Mouse (Mus musculus): ENCODE results near the gene Med15. TPM values are rescaled to one million over a fixed set of nuclear protein-coding genes. Genes with fewer than 3 reads are reported as not detected.

Med15 gene
- polyA plus RNA-seq, 1 experiment = 86.1 TPM

- no peaks in the 10 kb centered on the region for H3K27me3 ChIP-seq (ENCODE audit: control insufficient read depth, insufficient read depth, low read length)
- TF ChIP-seq CTCF (IDR thresholded peaks at IDR 0.05; ENCODE audit: control insufficient read depth, insufficient read depth, insufficient replicate concordance, low read depth, low read length) (no peak), POLR2A (IDR thresholded peaks at IDR 0.05; ENCODE audit: control insufficient read depth, low read depth, low read length) (peak; percentile 67; the same call in 1 of the 2 replicates)
- H3K4me3 ChIP-seq (ENCODE audit: control insufficient read depth, low read depth, low read length) = peak overlapping the region; percentile 99
- peaks cover 8% of the 10 kb centered on the region for H3K4me1 ChIP-seq (ENCODE audit: control insufficient read depth, insufficient read depth, low read length)
- H3K27ac ChIP-seq (ENCODE audit: control insufficient read depth, insufficient read depth, low read depth, low read length) = peak overlapping the region; percentile 86
- no peaks in the 10 kb centered on the region for H3K36me3 ChIP-seq (ENCODE audit: control insufficient read depth, insufficient read depth, low read length)
These were observed 10.0 kb downstream of the Med15 start for GRCm38 (mm10) chr16:17722461-17723324.

GRCm38 (mm10) chr16:17721822-17722460 lies 10.8 kb downstream of the Med15 start:
- Histone ChIP-seq H3K27me3 (ENCODE audit: control insufficient read depth, insufficient read depth, low read length) (no peaks in the 10 kb centered on the region), H3K27ac (ENCODE audit: control insufficient read depth, insufficient read depth, low read depth, low read length) (no peak overlapping the region; the same call in 1 of the 2 replicates), H3K36me3 (ENCODE audit: control insufficient read depth, insufficient read depth, low read length) (no peaks in the 10 kb centered on the region), H3K4me1 (ENCODE audit: control insufficient read depth, insufficient read depth, low read length) (peaks cover 8% of the 10 kb centered on the region), H3K4me3 (ENCODE audit: control insufficient read depth, low read depth, low read length) (peak overlapping the region; percentile 99)
- TF ChIP-seq POLR2A (IDR thresholded peaks at IDR 0.05; ENCODE audit: control insufficient read depth, low read depth, low read length) = no peak
- no peak for TF ChIP-seq CTCF (IDR thresholded peaks at IDR 0.05; ENCODE audit: control insufficient read depth, insufficient read depth, insufficient replicate concordance, low read depth, low read length)

GRCm38 (mm10) chr16:17721114-17721808 lies 11.4 kb downstream of the Med15 start:
- H3K27me3 ChIP-seq (ENCODE audit: control insufficient read depth, insufficient read depth, low read length) = no peaks in the 10 kb centered on the region
- H3K27ac ChIP-seq (ENCODE audit: control insufficient read depth, insufficient read depth, low read depth, low read length) = no peak overlapping the region
- H3K36me3 ChIP-seq (ENCODE audit: control insufficient read depth, insufficient read depth, low read length) = no peaks in the 10 kb centered on the region
- peak overlapping the region; percentile 99; the same call in 1 of the 2 replicates for H3K4me3 ChIP-seq (ENCODE audit: control insufficient read depth, low read depth, low read length)
- TF ChIP-seq POLR2A (IDR thresholded peaks at IDR 0.05; ENCODE audit: control insufficient read depth, low read depth, low read length) (no peak), CTCF (IDR thresholded peaks at IDR 0.05; ENCODE audit: control insufficient read depth, insufficient read depth, insufficient replicate concordance, low read depth, low read length) (no peak)
- peaks cover 8% of the 10 kb centered on the region for H3K4me1 ChIP-seq (ENCODE audit: control insufficient read depth, insufficient read depth, low read length)

DNA sequence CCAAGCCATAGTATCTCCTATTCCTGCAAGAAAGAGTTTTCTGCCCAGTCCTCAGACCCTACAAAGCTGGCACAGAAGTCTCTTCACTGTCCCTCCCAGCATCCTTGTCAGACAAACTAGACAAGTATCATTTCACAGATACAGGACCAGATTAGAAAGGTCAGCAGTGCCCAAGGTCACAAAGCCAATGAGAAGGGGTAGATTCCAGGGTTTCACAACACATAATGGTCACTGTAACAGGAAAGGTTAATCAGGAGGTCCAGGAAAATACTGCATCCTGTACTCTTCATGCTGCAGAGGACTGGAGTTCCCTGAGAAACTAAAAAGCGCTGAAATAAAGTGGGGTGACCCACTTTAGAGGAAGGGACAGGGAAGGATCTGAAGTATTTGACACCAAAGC lies 14.9 kb downstream of the Med15 start:
- H3K4me1 ChIP-seq (ENCODE audit: control insufficient read depth, insufficient read depth, low read length) = peaks cover 12% of the 10 kb centered on the region
- no peaks in the 10 kb centered on the region for H3K36me3 ChIP-seq (ENCODE audit: control insufficient read depth, insufficient read depth, low read length)
- H3K4me3 ChIP-seq (ENCODE audit: control insufficient read depth, low read depth, low read length) = no peak overlapping the region
- no peaks in the 10 kb centered on the region for H3K27me3 ChIP-seq (ENCODE audit: control insufficient read depth, insufficient read depth, low read length)
- H3K27ac ChIP-seq (ENCODE audit: control insufficient read depth, insufficient read depth, low read depth, low read length) = no peak overlapping the region
- TF ChIP-seq CTCF (IDR thresholded peaks at IDR 0.05; ENCODE audit: control insufficient read depth, insufficient read depth, insufficient replicate concordance, low read depth, low read length) = no peak
- no peak for TF ChIP-seq POLR2A (IDR thresholded peaks at IDR 0.05; ENCODE audit: control insufficient read depth, low read depth, low read length)

DNA sequence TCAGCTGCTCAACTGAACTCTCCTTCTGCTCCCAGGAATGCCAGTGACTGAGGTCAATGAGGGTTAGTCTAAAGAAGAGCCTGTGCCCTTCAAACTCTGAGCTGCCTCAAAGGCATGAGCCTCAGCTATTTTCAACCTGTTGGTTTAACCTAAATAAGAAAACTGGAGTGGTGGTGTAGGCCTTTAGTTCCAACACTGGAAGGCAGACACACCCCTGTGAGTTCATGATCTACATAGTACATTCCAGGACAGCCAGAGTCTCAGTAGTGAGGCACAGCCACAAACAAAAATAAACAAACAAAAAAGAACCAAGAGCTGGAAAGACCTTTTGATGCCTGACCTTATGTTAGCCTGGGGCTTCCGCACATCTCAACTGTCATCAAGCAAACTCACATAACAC lies 25.1 kb downstream of the Med15 start:
- no peaks in the 10 kb centered on the region for H3K36me3 ChIP-seq (ENCODE audit: control insufficient read depth, insufficient read depth, low read length)
- H3K27ac ChIP-seq (ENCODE audit: control insufficient read depth, insufficient read depth, low read depth, low read length) = no peak overlapping the region
- no peaks in the 10 kb centered on the region for H3K27me3 ChIP-seq (ENCODE audit: control insufficient read depth, insufficient read depth, low read length)
- H3K4me3 ChIP-seq (ENCODE audit: control insufficient read depth, low read depth, low read length) = no peak overlapping the region
- TF ChIP-seq CTCF (IDR thresholded peaks at IDR 0.05; ENCODE audit: control insufficient read depth, insufficient read depth, insufficient replicate concordance, low read depth, low read length) (no peak), POLR2A (IDR thresholded peaks at IDR 0.05; ENCODE audit: control insufficient read depth, low read depth, low read length) (no peak)
- H3K4me1 ChIP-seq (ENCODE audit: control insufficient read depth, insufficient read depth, low read length) = no peaks in the 10 kb centered on the region

DNA sequence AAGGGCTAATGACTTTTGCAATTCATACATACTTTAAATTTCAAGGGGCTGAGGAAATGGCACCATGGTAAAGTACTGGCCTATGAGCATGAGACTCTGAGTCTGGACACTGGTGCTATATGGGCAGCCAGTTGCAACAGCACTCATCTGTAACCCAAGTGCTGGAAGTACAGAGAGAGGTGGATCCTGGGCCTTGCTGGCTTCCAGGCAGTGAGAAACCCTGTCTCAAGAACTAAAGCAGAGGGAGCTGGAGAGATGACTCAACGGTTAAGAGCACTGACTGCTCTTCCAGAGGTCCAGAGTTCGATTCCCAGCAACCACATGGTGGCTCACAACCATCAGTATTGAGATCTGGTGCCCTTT lies 31.7 kb downstream of the Med15 start:
- peaks cover 2% of the 10 kb centered on the region for H3K36me3 ChIP-seq (ENCODE audit: control insufficient read depth, insufficient read depth, low read length)
- no peaks in the 10 kb centered on the region for H3K4me1 ChIP-seq (ENCODE audit: control insufficient read depth, insufficient read depth, low read length)
- H3K27me3 ChIP-seq (ENCODE audit: control insufficient read depth, insufficient read depth, low read length) = no peaks in the 10 kb centered on the region
- no peak overlapping the region for H3K4me3 ChIP-seq (ENCODE audit: control insufficient read depth, low read depth, low read length)
- TF ChIP-seq POLR2A (IDR thresholded peaks at IDR 0.05; ENCODE audit: control insufficient read depth, low read depth, low read length) (no peak), CTCF (IDR thresholded peaks at IDR 0.05; ENCODE audit: control insufficient read depth, insufficient read depth, insufficient replicate concordance, low read depth, low read length) (no peak)
- H3K27ac ChIP-seq (ENCODE audit: control insufficient read depth, insufficient read depth, low read depth, low read length) = no peak overlapping the region

All from testis, adult 2 months (tissue).